ENCODE assay signal across 13 mouse cellular contexts in the genomic region with DNA sequence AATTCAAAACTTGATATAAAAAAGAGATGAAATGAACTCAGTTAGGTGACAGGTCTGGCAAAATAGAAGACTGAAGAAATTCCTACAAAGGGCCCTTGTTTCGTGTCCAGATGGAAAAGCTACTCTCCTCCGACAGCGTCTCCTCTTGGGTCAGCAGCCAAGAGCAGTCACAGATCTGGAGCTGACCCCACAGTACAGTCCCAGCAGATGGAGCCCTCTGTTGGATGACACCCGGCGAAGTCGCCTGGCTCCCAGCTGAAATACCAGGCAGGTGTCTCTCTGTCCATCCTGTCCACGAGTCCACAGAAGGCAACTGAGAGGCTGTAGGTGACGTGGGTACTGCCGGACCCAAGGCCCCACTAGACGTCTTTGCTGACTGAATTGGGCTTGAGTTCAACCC. TPM values are rescaled to one million over a fixed set of nuclear protein-coding genes. Genes with fewer than 3 reads are reported as not detected.
DNase-seq lines count a peak whose midpoint lies in the region; ATAC-seq and TF ChIP-seq lines count a peak whose summit lies in the region.
"Had no signal": no experiment of that assay in that cellular context is flagged by ENCODE, and none has a peak within 500 bp of the region (broad histone marks: within the 10 kb centered on the region; RNA-seq: fewer than 3 reads in every experiment).

No protein-coding gene starts in this region.

- TF ChIP-seq CTCF in embryonic fibroblast, embryonic 13.5 days (IDR thresholded peaks at IDR 0.05; ENCODE audit: borderline replicate concordance, insufficient read depth, low read length): 0 out of 2 replicates have a peak, but pooled peaks have one; percentile 2

- peaks cover 99% of the 10 kb centered on the region for H3K36me3 ChIP-seq in heart, embryonic 13.5 days

- WGBS in heart, embryonic 13.5 days: 66% methylated on average over 10 of the region's 10 CpGs

- peak overlapping the region; percentile 41; the same call in 1 of the 2 replicates for H3K27ac ChIP-seq in heart, embryonic 13.5 days (replicated peaks)
- no peak overlapping the region for H3K27ac ChIP-seq in embryonic fibroblast, embryonic 13.5 days (ENCODE audit: insufficient read depth, low read length)
- H3K27ac ChIP-seq: forebrain, embryonic 12.5 days; midbrain, embryonic 13.5 days had no signal

- peak; percentile 33 for DNase-seq in adrenal gland, postnatal 14 days
- DNase-seq in adrenal gland, postnatal 4 days (ENCODE audit: low spot score in 2 of 2): no peak
- DNase-seq in heart, adult 9 months (ENCODE audit: low spot score in 2 of 2): no peak
- DNase-seq in cerebellum, adult 18-20 months: peak; percentile 83 to 92
- no peak for DNase-seq in spleen, postnatal 14 days (ENCODE audit: low spot score in 2 of 2)
- no peak for DNase-seq in lung, adult 18-20 months
- DNase-seq: adrenal gland, postnatal 25 days; kidney, postnatal 10 days; lung, embryonic 14.5 days had no signal

- ATAC-seq in heart, embryonic 13.5 days (ENCODE audit: extremely low read depth, insufficient number of reproducible peaks, low FRiP score, low TSS enrichment): no peak
- ATAC-seq: midbrain, embryonic 13.5 days had no signal

- no peak overlapping the region for H3K4me3 ChIP-seq in heart, embryonic 13.5 days
- no peak overlapping the region for H3K4me3 ChIP-seq in embryonic fibroblast, embryonic 13.5 days (ENCODE audit: insufficient read depth, low read length)
- H3K4me3 ChIP-seq: forebrain, embryonic 12.5 days; midbrain, embryonic 13.5 days had no signal

- no peak overlapping the region for H3K9ac ChIP-seq in heart, embryonic 13.5 days
- H3K9ac ChIP-seq: forebrain, embryonic 12.5 days; lung, embryonic 14.5 days; midbrain, embryonic 13.5 days had no signal

- TF ChIP-seq POLR2A in embryonic fibroblast, embryonic 13.5 days (IDR thresholded peaks at IDR 0.05; ENCODE audit: low read depth, low read length): no peak

- no peak overlapping the region for H3K4me2 ChIP-seq in heart, embryonic 13.5 days
- H3K4me2 ChIP-seq: forebrain, embryonic 12.5 days; lung, embryonic 14.5 days; midbrain, embryonic 13.5 days had no signal

- no peaks in the 10 kb centered on the region for H3K27me3 ChIP-seq in heart, embryonic 13.5 days (replicated peaks)
- H3K27me3 ChIP-seq: forebrain, embryonic 12.5 days; midbrain, embryonic 13.5 days had no signal

- peaks cover 21% of the 10 kb centered on the region for H3K4me1 ChIP-seq in heart, embryonic 13.5 days
- H3K4me1 ChIP-seq in embryonic fibroblast, embryonic 13.5 days (ENCODE audit: control insufficient read depth, insufficient read depth, low read length): no peaks in the 10 kb centered on the region
- H3K4me1 ChIP-seq: forebrain, embryonic 12.5 days; midbrain, embryonic 13.5 days had no signal

- peaks cover 6% of the 10 kb centered on the region; the same call in 1 of the 2 replicates for H3K9me3 ChIP-seq in heart, embryonic 13.5 days
- H3K9me3 ChIP-seq: forebrain, embryonic 12.5 days; midbrain, embryonic 13.5 days had no signal

RNA-seq across cellular contexts. Expression of gene Sprtn, which starts 12.7 kb away (rescaled TPM):
- total RNA-seq in adrenal gland, postnatal 14 days (2021): 20.1 and 21.3 TPM in 2 replicates
- 10 to 100 TPM; 26.1 to 28.0 TPM for total RNA-seq in adrenal gland, postnatal 4 days (2021)
- polyA plus RNA-seq in heart, embryonic 13.5 days (2015; fragmentation: Nextera tagmentation; extraction: Ambion mirVana): 6.8 and 7.1 TPM in 2 replicates
- polyA plus RNA-seq in embryonic fibroblast, embryonic 13.5 days (2011; ENCODE audit: insufficient read length, low read depth, missing spikeins): 18.5 and 19.1 TPM in 2 replicates

RNA-seq across cellular contexts. Expression of gene Exoc8, which starts 12.8 kb away (rescaled TPM):
- 21.5 and 23.8 TPM in 2 replicates for total RNA-seq in adrenal gland, postnatal 14 days (2021)
- total RNA-seq in adrenal gland, postnatal 4 days (2021): 10 to 100 TPM; 17.1 to 19.8 TPM
- 5.9 and 6.2 TPM in 2 replicates for polyA plus RNA-seq in heart, embryonic 13.5 days (2015; fragmentation: Nextera tagmentation; extraction: Ambion mirVana)
- polyA plus RNA-seq in embryonic fibroblast, embryonic 13.5 days (2011; ENCODE audit: insufficient read length, low read depth, missing spikeins): 15.7 and 18.1 TPM in 2 replicates

RNA-seq across cellular contexts. Expression of gene Egln1, which starts 38.8 kb away (rescaled TPM):
- total RNA-seq in adrenal gland, postnatal 14 days (2021): 63.4 and 77.1 TPM in 2 replicates
- 10 to 100 TPM; 45.2 to 47.4 TPM for total RNA-seq in adrenal gland, postnatal 4 days (2021)
- 13.5 and 15.0 TPM in 2 replicates for polyA plus RNA-seq in heart, embryonic 13.5 days (2015; fragmentation: Nextera tagmentation; extraction: Ambion mirVana)
- polyA plus RNA-seq in embryonic fibroblast, embryonic 13.5 days (2011; ENCODE audit: insufficient read length, low read depth, missing spikeins): 33.1 and 33.7 TPM in 2 replicates

RNA-seq across cellular contexts. Expression of gene 2810004N23Rik, which starts 47.4 kb away (rescaled TPM):
- total RNA-seq in adrenal gland, postnatal 14 days (2021): 27.0 and 29.8 TPM in 2 replicates
- total RNA-seq in adrenal gland, postnatal 4 days (2021): 10 to 100 TPM; 37.8 to 38.9 TPM
- polyA plus RNA-seq in heart, embryonic 13.5 days (2015; fragmentation: Nextera tagmentation; extraction: Ambion mirVana): 47.8 and 52.9 TPM in 2 replicates
- polyA plus RNA-seq in embryonic fibroblast, embryonic 13.5 days (2011; ENCODE audit: insufficient read length, low read depth, missing spikeins): 29.6 and 32.6 TPM in 2 replicates

RNA-seq across cellular contexts. Expression of gene Gnpat, which starts 47.5 kb away (rescaled TPM):
- 120 and 127 TPM in 2 replicates for total RNA-seq in adrenal gland, postnatal 14 days (2021)
- 100 to 1,000 TPM; 105 to 106 TPM for total RNA-seq in adrenal gland, postnatal 4 days (2021)
- 94.8 and 101 TPM in 2 replicates for polyA plus RNA-seq in heart, embryonic 13.5 days (2015; fragmentation: Nextera tagmentation; extraction: Ambion mirVana)
- 48.6 and 62.2 TPM in 2 replicates for polyA plus RNA-seq in embryonic fibroblast, embryonic 13.5 days (2011; ENCODE audit: insufficient read length, low read depth, missing spikeins)

Comparison
In these comparisons a context has a peak if more than half of its experiments do, and no peak if none do; other contexts are left out.
1. DNase-seq: peak in adrenal gland, postnatal 14 days (single experiment) and cerebellum, adult 18-20 months (2 of 2); none in adrenal gland, postnatal 4 days (0 of 2), heart, adult 9 months (0 of 2), spleen, postnatal 14 days (0 of 2) and lung, adult 18-20 months (0 of 2).